Mouse (Mus musculus) megakaryocyte, embryonic 14.5 days (primary cell): ENCODE data around the gene St3gal3.

Source experiments
- FLI1 ChIP-seq: IDR thresholded peaks from 2 replicates; pipeline ENCODE4 v1.6.1; 2012; ENCODE audit warnings: low read length, inconsistent platforms, mixed read lengths
- GATA1 ChIP-seq: IDR thresholded peaks from 3 replicates; pipeline ENCODE4 v1.6.1; 2012; ENCODE audit warnings: mixed read lengths, low read length, inconsistent platforms, borderline replicate concordance

DNA sequence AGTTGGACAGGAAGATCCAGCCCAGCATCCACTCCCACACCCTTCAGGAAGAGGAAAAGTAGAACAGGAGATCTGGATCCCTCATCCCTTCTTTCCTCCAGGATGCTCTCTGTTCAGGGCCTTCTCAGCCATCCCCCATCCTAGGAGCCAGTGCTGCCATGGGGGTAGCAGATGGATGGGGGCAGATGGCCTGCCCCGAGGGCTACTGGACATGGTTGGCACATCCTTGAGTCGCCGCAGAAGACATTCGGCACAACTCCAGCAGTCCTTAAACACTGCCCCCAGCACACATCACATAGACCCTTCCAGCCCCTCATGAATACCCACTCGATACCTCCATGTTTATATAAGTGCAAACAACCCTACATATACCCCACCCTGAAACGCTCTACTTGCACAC is 238.7 kb downstream of the St3gal3 start:
- no peak for TF ChIP-seq GATA1
- no peak for TF ChIP-seq FLI1
